Mouse (Mus musculus) liver, postnatal 0 days (tissue): ENCODE data around the gene Gp1bb.

Source experiments
- CTCF ChIP-seq: sonication (generic); IDR thresholded peaks from 2 replicates; pipeline ENCODE4 v1.5.1; 2016; ENCODE audit warnings: antibody characterized with exemption, low read depth
- EP300 ChIP-seq: IDR thresholded peaks from 2 replicates; pipeline ENCODE4 v1.6.1; 2016; ENCODE audit warnings: antibody characterized with exemption, low read depth, mild to moderate bottlenecking

- TF ChIP-seq CTCF (no peak), EP300 (no peak)
Observed at GRCm38 (mm10) chr16:18577071-18577470, 45.1 kb downstream of the Gp1bb start.
